Mouse (Mus musculus) neural tube, embryonic 13.5 days (tissue): ENCODE measurements around the gene Tns3. TPM values are rescaled to one million over a fixed set of nuclear protein-coding genes. Genes with fewer than 3 reads are reported as not detected.

ENCODE experiments used
- ATAC-seq: fragments of 200-750 bp; cut with Nextera tagmentation; 2 replicates; pipeline ENCODE4 v1.8.0; 2017; ENCODE audit warnings: low read depth, mild to moderate bottlenecking, moderate TSS enrichment, moderate library complexity
- H3K27ac ChIP-seq: fragments of 300-500 bp; sonication (generic); replicated peaks from 2 replicates; pipeline ENCODE4 v1.5.1; 2015; ENCODE audit warnings: moderate library complexity, mild to moderate bottlenecking, inconsistent platforms
- H3K27me3 ChIP-seq: fragments of 300-500 bp; sonication (generic); 2 replicates; pipeline ENCODE4 v1.6.1; 2015; ENCODE audit warnings: mild to moderate bottlenecking, inconsistent platforms
- H3K36me3 ChIP-seq: fragments of 300-500 bp; sonication (generic); 2 replicates; pipeline ENCODE4 v1.6.1; 2015; ENCODE audit warnings: mild to moderate bottlenecking, inconsistent platforms
- H3K4me1 ChIP-seq: fragments of 300-500 bp; sonication (generic); replicated peaks from 2 replicates; pipeline ENCODE4 v1.6.1; 2015; ENCODE audit warnings: inconsistent platforms
- H3K4me2 ChIP-seq: fragments of 300-500 bp; sonication (generic); 2 replicates; pipeline ENCODE4 v1.6.1; 2015; ENCODE audit warnings: inconsistent platforms, mild to moderate bottlenecking, moderate library complexity
- H3K4me3 ChIP-seq: fragments of 300-500 bp; sonication (generic); 2 replicates; pipeline ENCODE4 v1.5.1; 2015; ENCODE audit warnings: mild to moderate bottlenecking, inconsistent platforms
- H3K9ac ChIP-seq: fragments of 300-500 bp; sonication (generic); 2 replicates; pipeline ENCODE4 v1.6.1; 2015; ENCODE audit warnings: moderate library complexity, mild to moderate bottlenecking, inconsistent platforms
- H3K9me3 ChIP-seq: fragments of 300-500 bp; sonication (generic); 2 replicates; pipeline ENCODE4 v1.6.1; 2016; ENCODE audit warnings: inconsistent platforms
- WGBS: fragments of 180-500 bp; shearing (Covaris S2); methylation state at CpG from one replicate; pipeline ENCODE4 v1.1.7; 2015; 5-methylcytosine and 5-hydroxymethylcytosine counted together
- polyA plus RNA-seq: library from polyadenylated mRNA; unstranded; fragments of >200 nt; fragmentation: Nextera tagmentation; extraction: Ambion mirVana; gene quantifications from 2 replicates; pipeline ENCODE4 v1.2.1, GENCODE M21; 2015

The Tns3 gene
- polyA plus RNA-seq, 1 experiment from 2014 or later: 7.9 TPM

- Histone ChIP-seq H3K4me3 (no peak overlapping the region), H3K27ac (no peak overlapping the region), H3K9me3 (no peaks in the 10 kb centered on the region), H3K27me3 (no peaks in the 10 kb centered on the region), H3K4me2 (no peak overlapping the region), H3K9ac (no peak overlapping the region), H3K36me3 (no peaks in the 10 kb centered on the region), H3K4me1 (no peaks in the 10 kb centered on the region)
- no peak for ATAC-seq
- 87% methylated on average over 5 of the region's 5 CpGs for WGBS
Observed at GRCm38 (mm10) chr11:8679221-8679620, 14.9 kb upstream of the Tns3 start.

DNA sequence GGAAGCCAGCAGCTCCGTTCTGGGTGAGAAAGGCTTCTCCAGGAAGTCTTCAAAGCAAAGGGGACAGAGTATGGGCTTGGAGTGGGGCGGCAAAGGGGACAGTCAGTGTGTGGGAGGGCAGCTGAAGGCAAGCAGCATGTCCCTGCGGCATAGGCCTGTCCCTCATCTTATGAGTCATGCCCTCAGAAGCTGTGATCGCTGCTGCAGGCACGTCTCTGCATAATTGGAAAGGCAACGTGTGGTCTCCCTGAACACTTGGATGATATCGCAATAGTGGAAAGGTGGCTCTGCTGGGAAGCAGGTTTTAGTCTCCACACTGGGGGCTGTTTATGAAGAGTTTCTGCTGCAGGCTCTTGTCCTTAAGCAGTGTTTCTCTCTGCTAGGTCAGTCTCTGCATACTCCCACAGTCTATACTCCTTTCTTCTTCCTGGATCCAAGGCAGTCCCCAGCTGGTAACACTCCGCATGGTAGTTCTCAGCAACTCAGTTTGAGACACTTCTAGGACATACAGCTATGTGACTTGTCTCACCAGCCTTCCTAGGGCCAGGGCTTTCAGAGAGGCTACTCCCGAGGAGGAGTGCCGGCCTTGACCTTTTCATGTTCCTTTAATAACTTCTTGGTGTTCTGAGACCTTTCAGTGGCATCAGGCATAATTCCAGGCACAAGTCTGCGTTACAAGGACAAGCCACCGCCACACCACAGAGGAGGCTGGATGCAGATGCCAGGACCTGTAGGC is 14.1 kb upstream of the Tns3 start:
- H3K9ac ChIP-seq: no peak overlapping the region
- H3K9me3 ChIP-seq: no peaks in the 10 kb centered on the region
- no peak overlapping the region for H3K4me3 ChIP-seq
- H3K4me1 ChIP-seq: no peaks in the 10 kb centered on the region
- H3K4me2 ChIP-seq: no peak overlapping the region
- no peaks in the 10 kb centered on the region for H3K27me3 ChIP-seq
- no peak for ATAC-seq
- 94% methylated on average over 12 of the region's 12 CpGs for WGBS
- no peak overlapping the region for H3K27ac ChIP-seq
- H3K36me3 ChIP-seq: no peaks in the 10 kb centered on the region

GRCm38 (mm10) chr11:8675701-8676474 is 11.6 kb upstream of the Tns3 start:
- no peak overlapping the region for H3K4me2 ChIP-seq
- WGBS: 85% methylated on average over 6 of the region's 6 CpGs
- H3K4me3 ChIP-seq: no peak overlapping the region
- no peak overlapping the region for H3K27ac ChIP-seq
- H3K9ac ChIP-seq: no peak overlapping the region
- ATAC-seq: no peak
- no peaks in the 10 kb centered on the region for H3K9me3 ChIP-seq
- no peaks in the 10 kb centered on the region for H3K27me3 ChIP-seq
- H3K36me3 ChIP-seq: no peaks in the 10 kb centered on the region
- no peaks in the 10 kb centered on the region for H3K4me1 ChIP-seq

- H3K9ac ChIP-seq: no peak overlapping the region
- H3K4me3 ChIP-seq: no peak overlapping the region
- no peak for ATAC-seq
- no peak overlapping the region for H3K27ac ChIP-seq
- WGBS: 89% methylated on average over 3 of the region's 3 CpGs
- H3K36me3 ChIP-seq: no peaks in the 10 kb centered on the region
- H3K4me2 ChIP-seq: no peak overlapping the region
- no peaks in the 10 kb centered on the region for H3K27me3 ChIP-seq
- H3K9me3 ChIP-seq: no peaks in the 10 kb centered on the region
- no peaks in the 10 kb centered on the region for H3K4me1 ChIP-seq
Observed at GRCm38 (mm10) chr11:8674549-8675149, 10.3 kb upstream of the Tns3 start.

- Histone ChIP-seq H3K27ac (no peak overlapping the region), H3K36me3 (no peaks in the 10 kb centered on the region), H3K4me2 (no peak overlapping the region), H3K4me1 (no peaks in the 10 kb centered on the region), H3K4me3 (no peak overlapping the region), H3K9me3 (no peaks in the 10 kb centered on the region), H3K9ac (no peak overlapping the region), H3K27me3 (no peaks in the 10 kb centered on the region)
- ATAC-seq: no peak
- 84% methylated on average over 4 of the region's 4 CpGs for WGBS
Observed at GRCm38 (mm10) chr11:8671698-8672097, 7.4 kb upstream of the Tns3 start.

- peaks cover 6% of the 10 kb centered on the region for H3K4me1 ChIP-seq
- H3K4me3 ChIP-seq: no peak overlapping the region
- no peak overlapping the region for H3K4me2 ChIP-seq
- no peak for ATAC-seq
- H3K36me3 ChIP-seq: no peaks in the 10 kb centered on the region
- H3K9ac ChIP-seq: no peak overlapping the region
- WGBS: 91% methylated on average over 2 of the region's 2 CpGs
- H3K27me3 ChIP-seq: peaks cover 18% of the 10 kb centered on the region
- no peak overlapping the region for H3K27ac ChIP-seq
- no peaks in the 10 kb centered on the region for H3K9me3 ChIP-seq
Observed at GRCm38 (mm10) chr11:8669138-8669537, 4.8 kb upstream of the Tns3 start.

DNA sequence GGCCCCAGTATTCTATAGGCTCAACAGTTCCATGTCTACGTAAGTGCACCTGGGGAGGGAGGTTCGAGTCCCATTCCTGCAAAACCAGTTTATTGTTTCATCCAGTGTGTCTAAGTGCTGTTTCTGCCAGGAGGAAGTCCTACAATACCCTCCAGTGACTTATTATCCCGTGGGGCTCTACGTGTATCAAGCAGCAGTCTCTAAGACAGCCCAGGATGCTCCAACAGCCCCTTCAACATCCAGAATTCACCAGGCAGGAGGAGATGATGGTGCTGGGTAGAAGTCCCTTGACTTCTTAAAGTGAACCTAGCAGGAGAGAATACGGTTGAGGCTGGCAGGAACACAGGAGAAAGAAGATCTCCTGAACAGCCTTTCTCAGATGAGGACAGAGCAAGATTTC is 462 bp upstream of the Tns3 start:
- ATAC-seq: no peak
- Histone ChIP-seq H3K4me3 (peak overlapping the region; percentile 58), H3K27me3 (peaks cover 36% of the 10 kb centered on the region), H3K4me2 (peak overlapping the region; percentile 78), H3K36me3 (no peaks in the 10 kb centered on the region), H3K4me1 (peaks cover 19% of the 10 kb centered on the region), H3K9ac (peak overlapping the region; percentile 74), H3K27ac (no peak overlapping the region), H3K9me3 (no peaks in the 10 kb centered on the region)
- WGBS: 42% methylated on average over 5 of the region's 5 CpGs

- ATAC-seq: peak; percentile 79
- Histone ChIP-seq H3K4me2 (peak overlapping the region; percentile 78), H3K9ac (peak overlapping the region; percentile 74), H3K27ac (peak overlapping the region; percentile 11; the same call in 1 of the 2 replicates), H3K9me3 (no peaks in the 10 kb centered on the region), H3K36me3 (no peaks in the 10 kb centered on the region), H3K27me3 (peaks cover 36% of the 10 kb centered on the region), H3K4me1 (peaks cover 30% of the 10 kb centered on the region), H3K4me3 (peak overlapping the region; percentile 58)
- under 1% methylated on average over 52 of the region's 52 CpGs for WGBS
Observed at GRCm38 (mm10) chr11:8663444-8664392, 617 bp downstream of the Tns3 start.

DNA sequence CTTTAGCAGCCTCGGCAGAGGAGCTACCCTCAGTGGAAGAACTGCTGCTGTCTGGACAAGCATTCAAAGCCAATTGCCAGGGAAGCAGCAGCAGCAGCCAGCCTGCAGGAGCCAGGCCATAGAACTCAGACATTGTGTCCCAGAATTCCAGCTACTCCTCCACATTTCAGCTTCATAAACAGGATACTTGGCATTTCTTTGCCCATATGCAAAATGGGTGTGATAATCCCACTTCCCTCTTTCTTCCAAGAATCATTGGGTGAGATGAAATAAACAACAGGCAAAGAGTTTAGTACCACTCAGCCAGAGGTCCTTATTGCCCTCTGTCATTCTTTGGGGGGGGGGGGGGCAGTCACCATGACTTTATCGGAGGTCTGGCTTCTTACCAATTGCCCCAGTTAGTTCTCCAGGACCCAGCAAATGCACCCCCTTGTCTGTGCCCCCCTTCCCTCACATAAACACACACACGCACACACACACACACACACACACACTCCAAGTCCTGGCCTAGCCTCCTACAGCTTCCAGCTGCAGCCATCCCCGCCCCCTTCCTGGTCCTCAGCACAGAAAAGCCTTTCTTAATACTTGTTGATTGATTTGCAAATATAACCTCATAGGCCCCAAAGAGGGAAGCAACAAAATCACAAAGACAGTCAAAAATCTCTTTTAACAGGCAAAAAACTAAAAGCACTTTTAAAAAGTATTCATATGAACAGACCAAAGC is 1.5 kb downstream of the Tns3 start:
- Histone ChIP-seq H3K4me2 (peak overlapping the region; percentile 78), H3K27ac (no peak overlapping the region), H3K9me3 (no peaks in the 10 kb centered on the region), H3K9ac (peak overlapping the region; percentile 74; the same call in 1 of the 2 replicates), H3K36me3 (no peaks in the 10 kb centered on the region), H3K4me1 (peaks cover 33% of the 10 kb centered on the region), H3K27me3 (peaks cover 36% of the 10 kb centered on the region), H3K4me3 (peak overlapping the region; percentile 58)
- WGBS: 29% methylated on average over 4 of the region's 4 CpGs
- ATAC-seq: no peak

DNA sequence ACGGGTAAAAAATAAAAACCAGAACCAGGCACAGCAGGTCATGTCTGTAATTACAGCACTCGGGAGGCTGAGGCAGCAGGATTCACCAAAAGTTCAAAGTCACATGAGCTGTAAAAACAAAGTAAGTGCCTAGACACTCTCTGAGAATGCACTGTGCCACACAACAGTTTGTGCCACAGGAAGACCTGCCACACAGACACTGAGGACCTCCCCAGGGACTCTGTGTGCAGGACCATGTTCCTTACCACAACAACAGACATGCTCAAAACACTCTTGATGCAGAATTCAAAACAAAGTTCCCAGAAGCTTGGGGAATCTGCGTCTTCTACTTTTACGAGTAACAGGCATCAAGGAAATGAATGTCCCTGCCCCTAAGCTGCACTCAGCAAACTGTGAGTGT is 3.4 kb downstream of the Tns3 start:
- Histone ChIP-seq H3K4me1 (peaks cover 48% of the 10 kb centered on the region), H3K9ac (no peak overlapping the region), H3K27ac (no peak overlapping the region), H3K4me3 (no peak overlapping the region), H3K9me3 (no peaks in the 10 kb centered on the region), H3K36me3 (no peaks in the 10 kb centered on the region), H3K4me2 (no peak overlapping the region), H3K27me3 (peaks cover 33% of the 10 kb centered on the region)
- WGBS: 71% methylated on average over 4 of the region's 4 CpGs
- ATAC-seq: no peak

- Histone ChIP-seq H3K4me3 (no peak overlapping the region), H3K27ac (0 out of 2 replicates have a peak overlapping the region, but pooled peaks have one; percentile 25), H3K9me3 (no peaks in the 10 kb centered on the region), H3K4me2 (no peak overlapping the region), H3K36me3 (no peaks in the 10 kb centered on the region), H3K27me3 (peaks cover 22% of the 10 kb centered on the region), H3K4me1 (peaks cover 47% of the 10 kb centered on the region), H3K9ac (0 out of 2 replicates have a peak overlapping the region, but pooled peaks have one; percentile 12)
- 53% methylated on average over 9 of the region's 9 CpGs for WGBS
- no peak for ATAC-seq
Observed at GRCm38 (mm10) chr11:8659851-8660250, 4.5 kb downstream of the Tns3 start.
